Mouse (Mus musculus): ENCODE measurements at regions not wholly inside any gene's neighbourhood (a gene's known extent, or its start where the extent isn't known, plus 50 kb on each side); places are given as distances from the start of the nearest gene placed in this dataset.

GRCm38 (mm10) chr15:8761741-8762271, 51.2 kb upstream of the Slc1a3 start:
- H3K4me3 ChIP-seq (replicated peaks; ENCODE audit: low read length): no peak overlapping the region
- DNase-seq (ENCODE audit: low spot score) (no peak), ATAC-seq (ENCODE audit: low FRiP score, low read depth) (no peak)
- no peak overlapping the region for H3K4me2 ChIP-seq (replicated peaks; ENCODE audit: low read depth, low read length, severe bottlenecking)
- no peak for TF ChIP-seq POLR2A (IDR thresholded peaks at IDR 0.05; ENCODE audit: borderline replicate concordance, extremely low read depth, insufficient read depth, insufficient read length)
- H3K27ac ChIP-seq (replicated peaks; ENCODE audit: low read depth, low read length): no peak overlapping the region
- 56% methylated on average over 9 of the region's 9 CpGs for WGBS
- no peaks in the 10 kb centered on the region for H3K27me3 ChIP-seq (ENCODE audit: control insufficient read depth, insufficient read depth, low read length)
- H3K4me1 ChIP-seq (ENCODE audit: control insufficient read depth, insufficient read depth, low read length): no peaks in the 10 kb centered on the region
- no peaks in the 10 kb centered on the region for H3K36me3 ChIP-seq (ENCODE audit: control insufficient read depth, insufficient read depth, low read length)
- H3K9me3 ChIP-seq (ENCODE audit: control insufficient read depth, low read length): no peaks in the 10 kb centered on the region
- no peak overlapping the region for H3K9ac ChIP-seq (ENCODE audit: low read depth, low read length, severe bottlenecking)

DNA sequence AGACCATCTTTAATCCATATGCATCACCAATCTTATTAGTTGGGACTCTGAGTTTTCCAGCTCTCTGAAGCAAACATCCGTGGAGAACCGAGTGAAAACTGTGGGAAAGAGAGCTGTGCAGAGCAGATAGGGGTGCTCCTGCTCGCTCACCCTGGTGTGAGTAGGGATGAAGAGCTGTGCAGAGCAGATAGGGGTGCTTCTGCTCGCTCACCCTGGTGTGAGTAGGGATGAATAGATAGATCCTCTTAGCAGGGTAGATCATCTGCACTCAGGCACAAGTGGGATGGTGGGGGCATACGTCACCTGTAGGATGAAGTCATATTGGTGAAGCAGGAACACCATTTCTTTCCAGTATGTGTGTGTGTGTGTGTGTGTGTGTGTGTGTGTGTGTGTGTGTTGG, 50.6 kb upstream of the Slc1a3 start:
- ATAC-seq (ENCODE audit: low FRiP score, low read depth) (no peak), DNase-seq (ENCODE audit: low spot score) (no peak)
- H3K9ac ChIP-seq (ENCODE audit: low read depth, low read length, severe bottlenecking): no peak overlapping the region
- H3K4me1 ChIP-seq (ENCODE audit: control insufficient read depth, insufficient read depth, low read length): no peaks in the 10 kb centered on the region
- no peaks in the 10 kb centered on the region for H3K27me3 ChIP-seq (ENCODE audit: control insufficient read depth, insufficient read depth, low read length)
- H3K4me2 ChIP-seq (replicated peaks; ENCODE audit: low read depth, low read length, severe bottlenecking): no peak overlapping the region
- no peak overlapping the region for H3K4me3 ChIP-seq (replicated peaks; ENCODE audit: low read length)
- H3K27ac ChIP-seq (replicated peaks; ENCODE audit: low read depth, low read length): no peak overlapping the region
- no peaks in the 10 kb centered on the region for H3K9me3 ChIP-seq (ENCODE audit: control insufficient read depth, low read length)
- H3K36me3 ChIP-seq (ENCODE audit: control insufficient read depth, insufficient read depth, low read length): no peaks in the 10 kb centered on the region
- no peak for TF ChIP-seq POLR2A (IDR thresholded peaks at IDR 0.05; ENCODE audit: borderline replicate concordance, extremely low read depth, insufficient read depth, insufficient read length)
- WGBS: 85% methylated on average over 5 of the region's 5 CpGs
